Mouse (Mus musculus) kidney, adult 11 months (tissue): ENCODE data around the gene Adat1.

Experiments
- DNase-seq: peaks from one replicate; pipeline ENCODE4 v3.0.0; 2022

Gene Adat1

DNA sequence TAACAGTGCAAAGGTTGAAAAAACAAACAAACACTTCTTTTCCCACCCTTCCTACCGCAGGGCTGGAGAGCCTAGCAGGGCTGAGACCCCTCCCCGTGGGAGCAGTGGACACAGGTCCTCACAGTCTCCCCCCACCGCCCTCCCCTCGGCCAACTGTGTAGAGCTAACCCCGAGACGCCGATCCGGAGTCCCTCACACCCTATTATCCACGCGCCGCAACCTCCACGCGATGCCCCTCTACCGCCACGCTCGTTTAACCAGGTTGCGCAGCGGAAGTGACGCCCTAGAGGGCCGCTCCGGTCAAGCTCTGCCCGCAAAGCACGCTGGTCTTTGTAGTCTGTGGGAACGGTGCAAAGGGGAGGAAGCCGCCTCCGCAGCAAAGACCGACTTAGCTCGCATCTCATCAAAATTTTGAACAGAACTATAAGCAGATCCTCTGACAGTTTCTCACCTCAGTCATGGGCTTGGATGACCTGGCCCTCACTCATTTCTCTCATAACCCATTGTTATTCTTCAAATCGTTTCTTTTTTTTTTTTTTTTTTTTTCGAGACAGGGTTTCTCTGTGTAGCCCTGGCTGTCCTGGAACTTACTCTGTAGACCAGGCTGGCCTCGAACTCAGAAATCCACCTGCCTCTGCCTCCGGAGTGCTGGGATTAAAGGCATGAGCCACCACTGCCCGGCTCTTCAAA lies at the start of gene Adat1:
Gene Adat1 (minus strand): TSS at position 290 of the 690 bp plus-strand sequence.
- DNase-seq = peak; percentile 78

- no peak for DNase-seq
These were observed 45.4 kb upstream of the Adat1 start for GRCm38 (mm10) chr8:112037521-112037920.

- peak; percentile 17 for DNase-seq
These were observed 42.5 kb upstream of the Adat1 start for GRCm38 (mm10) chr8:112034603-112035002.

- no peak for DNase-seq
These were observed 41.0 kb upstream of the Adat1 start for GRCm38 (mm10) chr8:112033071-112033470.

GRCm38 (mm10) chr8:112030663-112031062 lies 38.6 kb upstream of the Adat1 start:
- DNase-seq = no peak

DNA sequence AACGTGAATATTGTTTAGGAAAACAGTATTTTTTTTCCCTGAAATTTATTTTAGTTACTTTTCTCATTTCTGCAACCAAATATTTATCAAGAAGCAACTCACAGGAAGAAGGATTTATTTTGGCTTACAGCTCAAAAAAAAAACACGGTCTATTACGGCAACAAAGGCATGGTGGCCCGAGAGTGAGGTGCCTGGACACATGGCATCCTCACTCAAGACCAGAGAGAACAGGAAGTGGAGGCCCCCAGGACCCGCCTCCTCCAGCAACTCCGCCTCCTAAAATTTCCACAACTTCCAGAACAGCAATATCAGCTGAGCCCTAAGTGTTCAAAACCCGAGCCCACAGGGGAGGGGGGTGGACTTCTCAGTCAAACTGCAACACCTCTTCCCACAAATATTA lies 37.4 kb upstream of the Adat1 start:
- DNase-seq = no peak

DNA sequence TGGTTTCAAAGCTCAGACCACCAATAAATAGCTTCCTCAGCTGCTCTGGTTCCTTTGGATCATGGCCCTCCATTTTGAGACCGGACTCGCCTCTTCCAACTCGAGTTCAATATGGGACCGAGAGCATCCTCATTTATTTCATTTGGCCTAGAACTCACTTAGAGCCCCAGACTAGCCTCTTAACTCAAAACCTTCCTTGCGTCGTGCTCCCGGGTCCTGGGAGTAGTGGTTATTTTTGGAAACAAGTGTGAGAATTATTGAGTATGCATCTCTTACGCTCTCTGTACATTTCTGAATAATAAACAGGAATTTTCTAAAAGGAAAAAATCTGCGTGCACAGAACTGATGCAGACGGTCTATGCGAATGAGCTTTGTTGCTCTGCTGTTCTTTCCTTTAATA lies 22.8 kb upstream of the Adat1 start, which contains the start of gene Gm6793:
Gene Gm6793 (minus strand): TSS at position 101 of the 400 bp plus-strand sequence.
- DNase-seq = no peak

DNA sequence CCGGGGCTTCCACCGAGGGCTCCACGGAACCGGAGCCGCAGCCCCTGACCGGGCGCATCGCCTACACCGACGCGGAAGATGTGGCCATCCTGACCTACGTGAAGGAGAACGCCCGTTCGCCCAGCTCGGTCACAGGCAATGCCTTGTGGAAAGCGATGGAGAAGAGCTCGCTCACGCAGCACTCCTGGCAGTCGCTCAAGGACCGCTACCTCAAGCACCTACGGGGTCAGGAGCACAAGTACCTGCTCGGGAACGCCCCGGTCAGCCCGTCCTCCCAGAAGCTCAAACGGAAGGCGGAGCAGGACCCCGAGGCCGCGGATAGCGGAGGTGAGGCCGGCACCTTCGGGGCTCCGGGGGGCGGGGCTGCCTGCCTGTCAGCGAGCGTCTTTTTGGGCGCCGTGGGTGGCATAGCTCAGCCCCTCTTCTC lies 19.7 kb upstream of the Adat1 start:
- DNase-seq = peak; percentile 50

- DNase-seq = peak; percentile 92
These were observed 19.1 kb upstream of the Adat1 start, which contains the start of the genes Kars and Terf2ip for GRCm38 (mm10) chr8:112010997-112011815. Gene Kars (minus strand): TSS chr8:112011323. Gene Terf2ip (plus strand): TSS chr8:112011398.

DNA sequence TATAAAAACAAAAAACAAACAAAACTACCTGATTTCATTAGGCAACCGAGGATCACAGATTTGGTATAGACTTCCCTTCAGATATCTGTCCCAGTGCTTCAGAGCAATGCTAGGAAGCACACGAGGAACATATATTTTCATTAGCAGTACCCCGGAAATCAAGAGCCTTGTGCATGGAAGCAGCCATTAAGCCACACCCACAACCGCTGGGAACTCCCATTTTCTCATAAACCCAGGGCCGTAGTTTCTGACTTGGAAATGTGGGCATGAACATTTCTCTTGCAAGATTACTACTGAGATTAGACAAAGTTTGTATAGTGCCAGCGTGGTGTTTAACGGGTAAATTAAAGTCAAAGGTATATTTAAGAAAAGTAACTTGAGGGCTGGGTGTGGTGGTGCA lies 17.5 kb upstream of the Adat1 start:
- no peak for DNase-seq

- DNase-seq = no peak
These were observed 15.6 kb upstream of the Adat1 start for GRCm38 (mm10) chr8:112007669-112008068.

DNA sequence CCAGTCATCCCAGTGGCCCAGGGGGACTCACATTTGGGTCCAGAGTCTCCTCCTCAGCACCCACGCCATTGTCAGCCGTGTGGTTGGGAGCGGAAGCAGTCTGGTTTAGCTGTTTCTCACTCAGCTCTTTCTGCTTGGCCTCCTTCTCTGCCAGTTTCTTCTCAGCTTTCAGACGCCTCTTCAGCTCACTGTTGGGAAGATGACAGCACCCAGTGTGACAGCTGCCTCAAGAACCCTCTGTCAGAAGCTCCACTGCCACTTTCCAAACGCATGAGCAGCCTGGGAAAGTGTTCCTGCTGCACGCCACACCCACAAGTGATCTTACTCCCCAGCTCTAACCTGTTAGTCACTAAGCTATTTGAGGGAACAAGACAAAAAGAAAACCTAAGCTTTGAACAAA lies 13.5 kb upstream of the Adat1 start:
- no peak for DNase-seq

- no peak for DNase-seq
These were observed 12.7 kb upstream of the Adat1 start for GRCm38 (mm10) chr8:112004754-112005153.

DNA sequence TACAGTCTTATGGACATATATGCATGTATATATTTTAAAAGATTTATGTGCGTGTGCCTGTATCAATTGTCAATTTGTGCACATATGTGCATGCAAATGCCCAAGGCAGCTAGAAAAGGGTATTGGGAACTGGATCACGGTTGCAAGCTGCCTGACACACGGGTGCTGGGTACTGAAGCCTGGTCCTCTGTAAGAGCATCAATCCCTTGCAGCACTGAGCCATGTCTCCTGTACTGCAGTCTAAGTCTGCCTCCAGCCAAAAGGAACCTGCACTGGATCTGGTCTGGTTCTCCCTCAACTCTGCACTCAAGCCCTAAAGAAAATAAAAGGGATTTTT lies 569 bp upstream of the Adat1 start:
- no peak for DNase-seq

DNA sequence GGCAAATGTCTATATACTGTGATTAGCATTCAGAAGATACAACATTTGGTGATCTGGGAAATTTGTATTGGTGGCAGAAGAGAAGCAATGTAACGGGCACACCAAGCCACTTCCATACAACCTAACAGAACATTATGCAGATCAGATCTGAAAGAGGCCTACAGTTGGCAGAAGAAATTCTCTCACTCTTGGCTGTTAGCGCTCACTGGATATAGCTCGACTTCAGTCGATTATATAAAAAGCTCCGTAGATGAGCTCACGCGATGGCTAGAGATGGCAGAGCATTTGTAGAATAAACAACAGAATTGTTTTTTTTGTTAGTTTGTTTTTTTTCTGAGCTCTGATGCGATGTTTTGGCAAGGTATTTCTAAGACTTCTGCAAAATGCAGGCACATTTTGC lies 824 bp downstream of the Adat1 start:
- no peak for DNase-seq

DNA sequence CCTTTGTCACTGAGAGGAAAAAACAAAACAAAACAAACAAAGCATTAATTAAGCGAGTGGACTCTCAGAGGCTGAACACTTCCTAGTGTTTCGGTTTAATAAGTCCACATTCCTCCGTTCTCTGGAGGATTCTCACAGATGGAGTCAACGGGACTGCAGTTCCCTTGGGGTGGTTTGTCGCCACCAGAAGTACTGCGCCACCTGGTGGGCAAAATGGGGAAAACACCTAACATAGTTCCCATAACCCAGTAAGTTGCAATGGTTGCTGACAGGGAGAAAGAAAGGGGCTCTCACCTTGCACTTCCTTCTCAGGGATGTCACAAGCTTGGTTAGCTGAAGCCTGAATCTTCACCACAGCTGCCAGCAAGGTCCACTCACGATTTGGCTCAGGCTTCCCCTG lies 2.2 kb downstream of the Adat1 start:
- peak; percentile 51 for DNase-seq

DNA sequence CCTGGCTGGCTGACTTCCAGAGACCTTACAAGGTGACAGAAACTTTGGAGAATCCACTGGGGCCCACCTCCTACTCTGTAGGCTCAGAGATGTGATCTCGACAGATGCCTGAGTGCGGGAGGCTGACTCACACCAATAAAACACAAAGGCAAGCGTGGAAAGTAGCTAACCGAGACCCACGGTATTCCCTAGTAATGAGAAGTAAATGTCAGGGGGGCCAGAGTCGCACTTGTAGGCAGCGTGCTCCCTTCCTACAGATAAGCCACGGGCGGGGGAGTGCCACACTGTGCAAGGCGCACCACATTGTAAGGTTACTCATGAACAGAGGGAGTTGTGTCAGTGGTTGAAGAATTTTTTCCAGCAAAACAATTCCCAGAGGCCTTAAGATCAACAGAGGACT lies 7.6 kb downstream of the Adat1 start:
- DNase-seq = no peak

GRCm38 (mm10) chr8:111982116-111982515 lies 10.0 kb downstream of the Adat1 start:
- DNase-seq = no peak

GRCm38 (mm10) chr8:111978147-111978546 lies 14.0 kb downstream of the Adat1 start:
- DNase-seq = no peak

DNA sequence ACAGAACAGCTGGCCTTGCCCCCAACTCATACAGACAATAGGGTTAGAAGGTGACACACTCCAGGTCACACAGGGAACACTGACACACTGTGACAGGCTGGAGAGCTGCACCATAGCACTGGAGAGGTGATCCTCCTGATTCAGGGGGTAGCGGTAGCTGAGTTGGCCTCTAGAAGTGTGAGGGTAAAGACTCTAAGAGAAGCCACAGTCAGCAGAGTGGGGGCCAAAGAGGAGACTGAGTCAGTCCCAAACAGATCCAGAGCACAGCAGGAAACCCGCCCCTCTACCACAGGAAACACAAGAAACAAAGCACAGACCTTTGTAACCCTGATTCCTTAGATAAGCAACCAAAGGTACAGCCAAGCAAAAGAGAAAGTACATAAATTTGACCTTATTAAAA lies 15.8 kb downstream of the Adat1 start:
- DNase-seq = no peak

DNA sequence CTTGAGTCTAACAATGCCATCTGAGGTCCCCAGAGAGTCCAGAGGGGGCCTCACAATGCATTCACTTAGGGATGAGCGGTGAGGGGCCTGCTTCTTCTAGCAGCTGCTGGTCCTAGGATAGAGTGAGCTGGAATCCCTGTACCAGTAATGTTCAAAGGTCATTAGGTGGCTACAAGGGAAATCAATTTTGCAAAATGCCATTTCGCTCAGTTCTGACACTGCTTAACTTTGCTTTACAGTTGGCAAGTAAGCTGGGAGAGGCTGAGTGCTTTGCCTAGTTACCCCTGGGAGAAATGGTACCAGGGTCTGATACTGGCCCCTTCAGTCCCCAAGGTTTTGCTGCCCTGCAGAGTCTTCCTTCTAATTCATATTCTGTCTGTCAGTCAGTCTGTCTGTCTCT lies 16.4 kb downstream of the Adat1 start:
- DNase-seq = no peak

- no peak for DNase-seq
These were observed 18.0 kb downstream of the Adat1 start for GRCm38 (mm10) chr8:111974138-111974537.

DNA sequence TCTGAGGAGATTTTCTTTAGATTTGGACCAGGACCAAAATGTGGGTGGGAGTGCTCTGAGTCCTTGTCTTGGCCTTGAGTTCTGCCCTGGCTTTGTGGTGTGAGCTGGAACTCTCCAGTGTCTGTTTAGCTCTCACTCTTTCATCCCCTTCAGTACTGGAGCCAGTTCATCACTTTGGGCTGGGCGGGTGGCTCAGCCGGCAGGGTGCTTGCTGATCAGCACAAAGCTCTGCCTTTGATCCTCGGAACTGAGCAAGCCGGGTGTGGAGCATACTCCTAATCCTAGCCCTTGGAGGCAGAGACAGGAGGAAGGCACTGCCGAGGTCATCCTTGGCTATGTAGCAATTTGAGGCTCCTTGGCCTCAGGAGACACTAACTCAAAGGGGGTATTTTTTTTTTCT lies 23.1 kb downstream of the Adat1 start:
- no peak for DNase-seq

GRCm38 (mm10) chr8:111968541-111968940 lies 23.6 kb downstream of the Adat1 start:
- DNase-seq = no peak
